8 mouse cellular contexts compared by ENCODE assay signal in genomic region chr15:79657837-79658530, GRCm38 (mm10). TPM values are rescaled to one million over a fixed set of nuclear protein-coding genes. Genes with fewer than 3 reads are reported as not detected.
A peak's percentile ranks its signal among the peaks of the same experiment; 100 is the strongest.
DNase-seq lines count a peak whose midpoint lies in the region; ATAC-seq and TF ChIP-seq lines count a peak whose summit lies in the region.

No protein-coding gene starts in this region.

- no peak for ATAC-seq in embryonic facial prominence, embryonic 13.5 days (ENCODE audit: insufficient number of reproducible peaks, insufficient read depth, low FRiP score, low TSS enrichment, low read depth)
- ATAC-seq in limb, embryonic 14.5 days (ENCODE audit: low FRiP score, low read depth), result 0 out of 2 replicates have a peak, but pooled peaks have one; percentile 13
- ATAC-seq in midbrain, postnatal 0 days (ENCODE audit: low FRiP score), result no peak

- H3K4me3 ChIP-seq in embryonic facial prominence, embryonic 13.5 days, result peak overlapping the region; percentile 58
- peak overlapping the region; percentile 83 for H3K4me3 ChIP-seq in limb, embryonic 14.5 days (replicated peaks; ENCODE audit: low read length)
- H3K4me3 ChIP-seq in midbrain, postnatal 0 days (ENCODE audit: low read depth, low read length), result peak overlapping the region; percentile 88

- peak overlapping the region; percentile 91 for H3K27ac ChIP-seq in embryonic facial prominence, embryonic 13.5 days
- H3K27ac ChIP-seq in limb, embryonic 14.5 days (replicated peaks; ENCODE audit: low read depth, low read length), result peak overlapping the region; percentile 95
- peak overlapping the region; percentile 99 for H3K27ac ChIP-seq in midbrain, postnatal 0 days (ENCODE audit: low read depth, low read length)

- DNase-seq in 3134 (ENCODE audit: extremely low read depth, insufficient read length, low spot score), result peak; percentile 41
- DNase-seq in adrenal gland, postnatal 36 days, result peak; percentile 86 to 89
- DNase-seq in heart, adult 8-10 months (ENCODE audit: low spot score), result peak; percentile 87
- DNase-seq in kidney, adult 9 months, result peak; percentile 91
- peak; percentile 95 for DNase-seq in limb, embryonic 14.5 days (ENCODE audit: low spot score)
- peak; percentile 93 for DNase-seq in midbrain, postnatal 0 days (ENCODE audit: low spot score)
- DNase-seq in spleen, postnatal 14 days (ENCODE audit: low spot score in 2 of 2), result peak; percentile 79 to 84

- H3K36me3 ChIP-seq in embryonic facial prominence, embryonic 13.5 days, result peaks cover 16% of the 10 kb centered on the region
- H3K36me3 ChIP-seq in limb, embryonic 14.5 days (ENCODE audit: control insufficient read depth, insufficient read depth, low read length), result no peaks in the 10 kb centered on the region; the same call in 1 of the 2 replicates
- H3K36me3 ChIP-seq in midbrain, postnatal 0 days (ENCODE audit: insufficient read depth, low read length), result no peaks in the 10 kb centered on the region; the same call in 1 of the 2 replicates

- H3K4me2 ChIP-seq in embryonic facial prominence, embryonic 13.5 days, result peak overlapping the region; percentile 91
- H3K4me2 ChIP-seq in limb, embryonic 14.5 days (replicated peaks; ENCODE audit: low read depth, low read length, severe bottlenecking), result peak overlapping the region; percentile 87
- peak overlapping the region; percentile 73 for H3K4me2 ChIP-seq in midbrain, postnatal 0 days (ENCODE audit: low read depth, low read length, poor library complexity, severe bottlenecking)

- H3K9ac ChIP-seq in embryonic facial prominence, embryonic 13.5 days, result peak overlapping the region; percentile 81
- H3K9ac ChIP-seq in limb, embryonic 14.5 days (ENCODE audit: low read depth, low read length, severe bottlenecking), result peak overlapping the region; percentile 74
- H3K9ac ChIP-seq in midbrain, postnatal 0 days (replicated peaks; ENCODE audit: low read length, poor library complexity, severe bottlenecking), result peak overlapping the region; percentile 87

- H3K9me3 ChIP-seq in embryonic facial prominence, embryonic 13.5 days, result no peaks in the 10 kb centered on the region
- no peaks in the 10 kb centered on the region for H3K9me3 ChIP-seq in limb, embryonic 14.5 days (ENCODE audit: control insufficient read depth, low read length)
- no peaks in the 10 kb centered on the region for H3K9me3 ChIP-seq in midbrain, postnatal 0 days (ENCODE audit: low read length)

- WGBS in embryonic facial prominence, embryonic 13.5 days, result 5% methylated on average over 16 of the region's 16 CpGs
- WGBS in limb, embryonic 14.5 days, result 4% methylated on average over 16 of the region's 16 CpGs
- 3% methylated on average over 16 of the region's 16 CpGs for WGBS in midbrain, postnatal 0 days

- TF ChIP-seq CTCF in midbrain, postnatal 0 days (IDR thresholded peaks at IDR 0.05), result peak; percentile 72

- H3K4me1 ChIP-seq in embryonic facial prominence, embryonic 13.5 days, result peaks cover 9% of the 10 kb centered on the region
- H3K4me1 ChIP-seq in limb, embryonic 14.5 days (ENCODE audit: control insufficient read depth, insufficient read depth, low read length), result peaks cover 6% of the 10 kb centered on the region; the same call in 1 of the 2 replicates
- peaks cover 4% of the 10 kb centered on the region; the same call in 1 of the 2 replicates for H3K4me1 ChIP-seq in midbrain, postnatal 0 days (ENCODE audit: insufficient read depth, low read length)

- no peak for TF ChIP-seq POLR2A in limb, embryonic 14.5 days (IDR thresholded peaks at IDR 0.05; ENCODE audit: borderline replicate concordance, extremely low read depth, insufficient read depth, insufficient read length)

- no peaks in the 10 kb centered on the region for H3K27me3 ChIP-seq in embryonic facial prominence, embryonic 13.5 days
- H3K27me3 ChIP-seq in limb, embryonic 14.5 days (ENCODE audit: control insufficient read depth, insufficient read depth, low read length), result no peaks in the 10 kb centered on the region
- no peaks in the 10 kb centered on the region for H3K27me3 ChIP-seq in midbrain, postnatal 0 days (ENCODE audit: insufficient read depth, low read length)

RNA-seq across cellular contexts. Expression of gene Fam227a, which starts 0.8 kb away (rescaled TPM):
- total RNA-seq in adrenal gland, postnatal 36 days (2021), result 1 to 10 TPM; 2.4 to 2.8 TPM
- 2.2 and 2.5 TPM in 2 replicates for polyA plus RNA-seq in embryonic facial prominence, embryonic 13.5 days (2015; fragmentation: Nextera tagmentation; extraction: Ambion mirVana)
- under 1 TPM; 0.37 to 0.82 (median 0.63) TPM for total RNA-seq in heart, adult 8-10 months (2022)
- 7.5 and 7.9 TPM in 2 replicates for polyA plus RNA-seq in limb, embryonic 14.5 days (2012; rRNA removed)
- 1.3 and 2.0 TPM in 2 replicates for polyA plus RNA-seq in limb, embryonic 14.5 days (2014; fragmentation: Nextera tagmentation; extraction: Ambion mirVana)
- total RNA-seq in midbrain, postnatal 0 days (2014; rRNA removed), result 12.1 and 18.1 TPM in 2 replicates
- polyA plus RNA-seq in midbrain, postnatal 0 days (2015; fragmentation: Nextera tagmentation; extraction: Ambion mirVana), result 2.2 and 2.8 TPM in 2 replicates

RNA-seq across cellular contexts. Expression of gene Cby1, which starts 1.0 kb away (rescaled TPM):
- total RNA-seq in adrenal gland, postnatal 36 days (2021), result 10 to 100 TPM; 15.9 to 24.7 TPM
- polyA plus RNA-seq in embryonic facial prominence, embryonic 13.5 days (2015; fragmentation: Nextera tagmentation; extraction: Ambion mirVana), result 60.7 and 66.0 TPM in 2 replicates
- total RNA-seq in heart, adult 8-10 months (2022), result 10 to 100 TPM; 16.1 to 24.6 (median 19.7) TPM
- 17.9 and 21.6 TPM in 2 replicates for polyA plus RNA-seq in limb, embryonic 14.5 days (2012; rRNA removed)
- 44.9 and 49.6 TPM in 2 replicates for polyA plus RNA-seq in limb, embryonic 14.5 days (2014; fragmentation: Nextera tagmentation; extraction: Ambion mirVana)
- total RNA-seq in midbrain, postnatal 0 days (2014; rRNA removed), result 56.9 and 72.5 TPM in 2 replicates
- 99.2 and 101 TPM in 2 replicates for polyA plus RNA-seq in midbrain, postnatal 0 days (2015; fragmentation: Nextera tagmentation; extraction: Ambion mirVana)

RNA-seq across cellular contexts. Expression of gene Tomm22, which starts 12.7 kb away (rescaled TPM):
- total RNA-seq in adrenal gland, postnatal 36 days (2021), result 100 to 1,000 TPM; 110 to 112 TPM
- 238 TPM in 2 replicates for polyA plus RNA-seq in embryonic facial prominence, embryonic 13.5 days (2015; fragmentation: Nextera tagmentation; extraction: Ambion mirVana)
- total RNA-seq in heart, adult 8-10 months (2022), result 100 to 1,000 TPM; 103 to 122 (median 108) TPM
- polyA plus RNA-seq in limb, embryonic 14.5 days (2012; rRNA removed), result 112 and 117 TPM in 2 replicates
- polyA plus RNA-seq in limb, embryonic 14.5 days (2014; fragmentation: Nextera tagmentation; extraction: Ambion mirVana), result 207 and 217 TPM in 2 replicates
- total RNA-seq in midbrain, postnatal 0 days (2014; rRNA removed), result 161 and 180 TPM in 2 replicates
- 229 and 230 TPM in 2 replicates for polyA plus RNA-seq in midbrain, postnatal 0 days (2015; fragmentation: Nextera tagmentation; extraction: Ambion mirVana)

RNA-seq across cellular contexts. Expression of gene Josd1, which starts 29.7 kb away (rescaled TPM):
- 10 to 100 TPM; 33.8 to 36.4 TPM for total RNA-seq in adrenal gland, postnatal 36 days (2021)
- polyA plus RNA-seq in embryonic facial prominence, embryonic 13.5 days (2015; fragmentation: Nextera tagmentation; extraction: Ambion mirVana), result 26.1 and 28.3 TPM in 2 replicates
- 10 to 100 TPM; 19.7 to 28.9 (median 23.3) TPM for total RNA-seq in heart, adult 8-10 months (2022)
- 38.7 and 44.6 TPM in 2 replicates for polyA plus RNA-seq in limb, embryonic 14.5 days (2012; rRNA removed)
- polyA plus RNA-seq in limb, embryonic 14.5 days (2014; fragmentation: Nextera tagmentation; extraction: Ambion mirVana), result 21.1 and 23.3 TPM in 2 replicates
- 58.7 and 59.6 TPM in 2 replicates for total RNA-seq in midbrain, postnatal 0 days (2014; rRNA removed)
- 16.8 and 17.7 TPM in 2 replicates for polyA plus RNA-seq in midbrain, postnatal 0 days (2015; fragmentation: Nextera tagmentation; extraction: Ambion mirVana)

RNA-seq across cellular contexts. Expression of gene Gtpbp1, which starts 32.7 kb away (rescaled TPM):
- 10 to 100 TPM; 25.8 to 27.2 TPM for total RNA-seq in adrenal gland, postnatal 36 days (2021)
- polyA plus RNA-seq in embryonic facial prominence, embryonic 13.5 days (2015; fragmentation: Nextera tagmentation; extraction: Ambion mirVana), result 39.8 and 42.2 TPM in 2 replicates
- total RNA-seq in heart, adult 8-10 months (2022), result 10 to 100 TPM; 24.8 to 31.0 (median 29.0) TPM
- polyA plus RNA-seq in limb, embryonic 14.5 days (2012; rRNA removed), result 39.6 and 43.9 TPM in 2 replicates
- 32.6 and 36.8 TPM in 2 replicates for polyA plus RNA-seq in limb, embryonic 14.5 days (2014; fragmentation: Nextera tagmentation; extraction: Ambion mirVana)
- 76.1 and 99.3 TPM in 2 replicates for total RNA-seq in midbrain, postnatal 0 days (2014; rRNA removed)
- 40.0 and 41.6 TPM in 2 replicates for polyA plus RNA-seq in midbrain, postnatal 0 days (2015; fragmentation: Nextera tagmentation; extraction: Ambion mirVana)

Comparison
In these comparisons a context has a peak if more than half of its experiments do, and no peak if none do; other contexts are left out.
1. DNase-seq: peak in every context shown above with its lines; median percentile 95 in limb, embryonic 14.5 days; 93 in midbrain, postnatal 0 days; 91 in kidney, adult 9 months; 88 in adrenal gland, postnatal 36 days; 87 in heart, adult 8-10 months; 82 in spleen, postnatal 14 days; 41 in 3134.